Mouse (Mus musculus) small intestine, adult 2 months (tissue): Measurements from ENCODE around the gene Slc29a3. TPM values are rescaled to one million over a fixed set of nuclear protein-coding genes. Genes with fewer than 3 reads are reported as not detected.

ENCODE experiments used
- H3K27ac ChIP-seq: fragments of 200-500 bp; 2 replicates; pipeline ENCODE4 v1.5.1; 2012; ENCODE audit warnings: low read depth, low read length, control low read depth, inconsistent platforms; ENCODE audit not compliant: insufficient read depth
- H3K27me3 ChIP-seq: fragments of 200-500 bp; 2 replicates; pipeline ENCODE4 v1.6.1; 2012; ENCODE audit warnings: mild to moderate bottlenecking, moderate library complexity, low read length, inconsistent platforms; ENCODE audit not compliant: control insufficient read depth, insufficient read depth
- H3K36me3 ChIP-seq: fragments of 200-500 bp; 2 replicates; pipeline ENCODE4 v1.6.1; 2012; ENCODE audit warnings: mild to moderate bottlenecking, low read length, control low read depth, inconsistent platforms; ENCODE audit not compliant: control insufficient read depth, insufficient read depth
- H3K4me1 ChIP-seq: fragments of 200-500 bp; 2 replicates; pipeline ENCODE4 v1.6.1; 2012; ENCODE audit warnings: low read length, inconsistent platforms, mixed read lengths; ENCODE audit not compliant: control insufficient read depth, insufficient read depth, insufficient read length
- H3K4me3 ChIP-seq: fragments of 200-500 bp; 2 replicates; pipeline ENCODE4 v1.5.1; 2012; ENCODE audit warnings: low read depth, mild to moderate bottlenecking, control low read depth, inconsistent platforms, low read length, moderate library complexity
- CTCF ChIP-seq: fragments of 200-500 bp; IDR thresholded peaks from 2 replicates; pipeline ENCODE4 v1.5.1; 2012; ENCODE audit warnings: low read depth, mild to moderate bottlenecking, control low read depth, inconsistent platforms, low read length, moderate library complexity, mixed read lengths; ENCODE audit not compliant: insufficient replicate concordance, insufficient read length; ENCODE audit errors: extremely low read depth
- POLR2A ChIP-seq: fragments of 200-500 bp; IDR thresholded peaks from 2 replicates; pipeline ENCODE4 v1.6.1; 2012; ENCODE audit warnings: low read depth, mild to moderate bottlenecking, control low read depth, inconsistent platforms, low read length, moderate library complexity
- WGBS: fragments of 180-500 bp; shearing (Covaris S2); methylation state at CpG from one replicate; pipeline ENCODE4 v1.1.7; 2018; 5-methylcytosine and 5-hydroxymethylcytosine counted together
- polyA plus RNA-seq: library from polyadenylated mRNA; depleted of rRNA; stranded (reverse); fragments of >200 nt; gene quantifications from 2 replicates; pipeline ENCODE4 v1.2.3, GENCODE M21; 2012

Gene Slc29a3
- polyA plus RNA-seq, 1 experiment = 5.0 TPM

DNA sequence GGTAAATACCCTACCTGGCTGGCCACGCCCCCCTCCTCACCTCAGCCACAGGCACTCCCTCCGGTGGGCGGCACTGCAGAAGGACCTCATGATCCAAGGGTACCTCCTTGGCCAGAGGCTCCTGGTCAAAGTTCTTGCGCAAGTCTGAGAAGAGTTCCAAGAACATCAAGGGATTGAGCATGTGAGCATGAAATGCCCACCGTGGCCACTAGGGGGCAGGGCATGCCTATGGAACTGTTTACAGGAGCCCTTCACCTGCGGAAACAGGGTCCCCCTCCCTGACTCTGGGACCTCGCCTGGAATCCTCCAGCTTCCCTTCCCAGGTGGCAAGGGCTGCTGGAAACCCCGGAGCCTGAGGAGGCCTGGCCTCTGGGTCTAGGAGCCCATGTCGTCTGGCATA is 27.0 kb upstream of the Slc29a3 start:
- Histone ChIP-seq H3K4me3 (no peak overlapping the region), H3K27me3 (no peaks in the 10 kb centered on the region), H3K36me3 (peaks cover 6% of the 10 kb centered on the region), H3K27ac (no peak overlapping the region), H3K4me1 (peaks cover 3% of the 10 kb centered on the region)
- WGBS = 5% methylated on average over 9 of the region's 9 CpGs
- no peak for TF ChIP-seq POLR2A
- TF ChIP-seq CTCF = peak; percentile 91

DNA sequence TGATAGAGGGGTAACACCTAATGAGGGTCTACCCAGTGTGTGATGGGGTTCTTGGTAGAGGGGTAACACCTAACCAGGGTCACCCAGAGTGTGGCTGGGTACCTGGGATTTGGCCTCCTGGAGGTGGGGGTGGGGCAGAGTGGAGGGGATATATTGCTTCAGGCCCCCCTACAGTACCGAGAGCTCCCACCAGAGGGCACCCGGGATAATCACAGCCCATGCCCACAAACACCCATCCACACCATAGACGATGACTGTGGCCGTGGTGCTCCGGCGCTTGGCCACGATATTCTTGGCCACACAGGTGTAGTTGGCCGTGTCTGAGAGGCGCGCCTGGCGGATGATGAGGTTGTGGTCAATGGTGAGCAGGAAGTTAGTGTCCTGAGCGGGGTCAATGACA is 25.9 kb upstream of the Slc29a3 start:
- H3K27ac ChIP-seq = no peak overlapping the region
- H3K36me3 ChIP-seq = peaks cover 10% of the 10 kb centered on the region
- 55% methylated on average over 12 of the region's 12 CpGs for WGBS
- H3K4me1 ChIP-seq = peaks cover 3% of the 10 kb centered on the region
- H3K4me3 ChIP-seq = no peak overlapping the region
- H3K27me3 ChIP-seq = no peaks in the 10 kb centered on the region
- TF ChIP-seq CTCF (peak; percentile 50; the same call in 1 of the 2 replicates), POLR2A (no peak)

DNA sequence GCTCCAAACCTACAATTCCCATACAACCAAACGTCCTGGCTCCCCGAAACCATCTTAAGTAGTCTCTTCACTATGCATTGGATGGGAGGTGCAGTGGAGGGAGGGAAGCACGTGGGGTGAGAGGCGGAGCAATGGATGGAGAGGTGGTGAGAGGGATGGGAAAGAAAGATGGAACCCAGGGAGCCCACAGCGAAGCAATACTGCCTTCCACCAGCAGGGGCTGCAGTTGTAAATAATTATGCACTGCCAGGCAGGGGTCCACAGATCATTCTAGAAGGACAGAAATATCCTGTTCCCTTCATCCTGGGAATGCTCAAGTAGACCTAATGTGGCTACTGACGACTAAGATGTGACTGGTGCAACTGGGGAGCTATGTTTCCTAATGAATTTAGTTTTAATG is 22.9 kb upstream of the Slc29a3 start:
- H3K4me3 ChIP-seq = no peak overlapping the region
- no peak for TF ChIP-seq POLR2A
- no peak for TF ChIP-seq CTCF
- no peak overlapping the region for H3K27ac ChIP-seq
- WGBS = 76% methylated on average over 6 of the region's 6 CpGs
- no peaks in the 10 kb centered on the region for H3K27me3 ChIP-seq
- H3K36me3 ChIP-seq = peaks cover 15% of the 10 kb centered on the region
- H3K4me1 ChIP-seq = peaks cover 3% of the 10 kb centered on the region

DNA sequence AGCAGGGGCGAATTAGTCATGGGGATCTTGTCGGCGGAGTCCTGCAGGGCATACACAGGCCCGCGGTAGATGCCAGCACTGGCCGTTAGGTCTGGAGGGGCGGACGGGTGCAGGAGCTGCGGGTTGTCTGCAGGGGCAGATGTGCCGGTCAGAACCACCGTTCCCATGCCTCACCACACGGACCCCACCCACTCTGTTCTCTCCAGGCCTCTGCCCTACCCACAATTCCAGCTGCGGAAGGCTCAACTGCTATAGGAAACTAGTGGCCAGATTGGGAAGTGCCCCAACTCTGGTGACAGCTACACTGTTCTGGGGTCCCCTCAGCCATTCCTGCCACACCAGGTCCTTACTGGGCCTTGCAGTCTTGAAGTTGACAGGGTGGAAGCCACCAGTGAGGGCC is 22.0 kb upstream of the Slc29a3 start:
- Histone ChIP-seq H3K36me3 (peaks cover 15% of the 10 kb centered on the region), H3K27ac (no peak overlapping the region), H3K27me3 (no peaks in the 10 kb centered on the region), H3K4me3 (no peak overlapping the region), H3K4me1 (peaks cover 2% of the 10 kb centered on the region)
- no peak for TF ChIP-seq POLR2A
- TF ChIP-seq CTCF = no peak
- WGBS = 96% methylated on average over 13 of the region's 13 CpGs

DNA sequence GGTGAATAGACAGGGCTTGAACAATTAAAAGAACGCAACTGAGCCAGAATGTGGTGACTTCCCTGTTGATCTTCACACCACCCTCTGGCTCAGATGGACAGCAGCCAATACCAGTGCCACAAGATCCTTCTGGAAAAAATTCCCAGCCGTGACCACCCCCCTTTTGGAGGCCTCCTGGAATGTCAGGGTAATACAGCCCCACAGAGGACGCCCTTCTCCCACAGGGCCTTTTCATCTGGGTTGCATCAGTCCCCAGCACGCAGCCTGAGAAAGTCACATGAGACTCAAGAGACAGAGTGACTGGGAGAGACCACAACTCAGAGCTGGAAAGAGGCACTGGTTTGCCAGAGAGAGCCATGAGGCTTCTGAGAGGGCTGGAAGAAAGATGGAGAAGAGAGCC is 18.3 kb upstream of the Slc29a3 start:
- Histone ChIP-seq H3K4me1 (peaks cover 19% of the 10 kb centered on the region), H3K27me3 (no peaks in the 10 kb centered on the region), H3K4me3 (no peak overlapping the region), H3K27ac (no peak overlapping the region), H3K36me3 (peaks cover 21% of the 10 kb centered on the region)
- WGBS = 69% methylated on average over 4 of the region's 4 CpGs
- no peak for TF ChIP-seq CTCF
- no peak for TF ChIP-seq POLR2A

DNA sequence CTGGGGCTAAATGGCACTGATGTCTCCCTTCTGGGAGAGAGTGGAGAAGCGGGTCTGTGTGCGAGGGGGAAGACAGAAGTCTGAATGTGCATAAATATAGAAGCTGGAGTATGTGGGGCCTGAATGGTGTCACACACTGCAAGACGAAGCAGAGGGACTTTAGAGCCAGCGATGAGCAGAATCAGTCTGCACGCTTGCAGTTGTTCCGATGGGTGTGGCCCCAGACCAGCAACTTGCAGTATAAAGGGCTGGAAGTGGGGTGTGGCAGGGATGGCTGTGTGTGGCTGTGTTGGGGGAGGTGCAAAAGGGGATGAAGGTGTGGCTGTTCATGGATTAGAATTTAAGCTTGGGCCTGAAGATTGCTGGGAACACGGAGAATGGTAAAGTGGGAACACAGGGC is 16.0 kb upstream of the Slc29a3 start:
- Histone ChIP-seq H3K27me3 (no peaks in the 10 kb centered on the region), H3K4me3 (no peak overlapping the region), H3K36me3 (peaks cover 19% of the 10 kb centered on the region), H3K27ac (peak overlapping the region; percentile 91), H3K4me1 (peaks cover 19% of the 10 kb centered on the region)
- no peak for TF ChIP-seq POLR2A
- no peak for TF ChIP-seq CTCF
- WGBS = 45% methylated on average over 7 of the region's 7 CpGs

DNA sequence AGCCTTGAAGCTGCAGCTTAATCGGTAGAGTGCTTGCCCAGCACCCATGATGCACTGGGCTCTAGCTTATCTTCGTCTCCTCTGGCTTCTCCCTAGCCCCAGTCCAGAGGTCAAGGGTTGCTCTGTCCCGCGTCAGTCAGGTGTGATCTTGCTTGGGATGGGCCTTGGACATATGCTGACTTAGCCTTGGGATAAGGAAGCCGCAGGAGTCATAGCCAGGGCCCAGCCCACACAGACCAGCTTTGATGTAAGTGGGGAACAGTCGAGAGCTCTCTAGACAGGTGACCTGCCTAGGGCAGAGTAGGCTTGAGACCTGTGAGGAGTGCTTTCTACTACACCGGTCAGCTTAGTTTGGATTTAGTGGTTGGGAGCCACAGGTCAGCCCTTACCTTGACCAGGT is 14.8 kb upstream of the Slc29a3 start:
- Histone ChIP-seq H3K36me3 (peaks cover 15% of the 10 kb centered on the region), H3K27me3 (no peaks in the 10 kb centered on the region), H3K4me1 (peaks cover 23% of the 10 kb centered on the region), H3K4me3 (no peak overlapping the region), H3K27ac (peak overlapping the region; percentile 91)
- WGBS = 39% methylated on average over 7 of the region's 7 CpGs
- TF ChIP-seq CTCF = no peak
- TF ChIP-seq POLR2A = no peak

DNA sequence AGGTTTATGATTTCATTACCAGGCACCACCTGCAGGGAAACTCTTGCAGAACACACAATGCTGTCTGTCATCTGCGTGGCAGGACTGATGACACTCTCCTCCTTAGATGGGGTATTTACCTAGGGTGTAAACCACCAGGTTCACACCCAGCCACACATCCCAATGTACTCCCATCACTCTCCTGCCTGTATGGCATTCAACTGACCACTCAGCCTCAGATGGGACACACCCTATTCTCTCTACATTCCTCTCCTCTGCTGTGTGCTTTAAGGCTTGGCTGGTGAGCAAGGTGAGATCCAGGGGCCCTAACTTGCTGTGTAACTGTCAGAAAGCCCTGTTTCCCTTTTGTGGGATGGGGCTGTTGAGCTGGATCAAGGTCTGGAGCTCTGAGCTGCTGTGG is 9.5 kb upstream of the Slc29a3 start:
- WGBS = 57% methylated on average over 1 of the region's 1 CpGs
- no peak for TF ChIP-seq CTCF
- TF ChIP-seq POLR2A = no peak
- peaks cover 8% of the 10 kb centered on the region for H3K4me1 ChIP-seq

More for the DNA sequence above, 9.5 kb upstream of the Slc29a3 start:
- no peak overlapping the region for H3K4me3 ChIP-seq
- H3K27me3 ChIP-seq = no peaks in the 10 kb centered on the region
- peaks cover 10% of the 10 kb centered on the region for H3K36me3 ChIP-seq
- H3K27ac ChIP-seq = no peak overlapping the region
